Mouse (Mus musculus): ENCODE measurements around the gene Zfyve16.

Zfyve16 gene

DNA sequence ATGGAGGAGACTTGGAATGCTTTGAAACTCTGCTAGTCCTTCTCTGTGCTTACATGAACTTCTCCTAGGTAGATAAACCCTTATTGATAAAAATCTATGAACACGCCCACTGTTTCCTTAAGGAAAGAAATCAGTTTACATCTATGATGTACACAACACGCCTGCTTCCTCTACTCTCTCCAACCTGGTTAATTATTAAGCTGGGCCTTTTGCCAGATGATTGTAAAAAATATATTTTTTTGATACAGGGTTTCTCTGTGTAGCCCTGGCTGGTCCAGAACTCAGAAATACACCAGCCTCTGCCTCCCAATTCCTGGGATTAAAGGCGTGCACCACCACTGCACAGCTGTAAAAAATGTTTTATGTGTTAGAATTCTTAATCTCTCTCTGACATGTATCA, 66.0 kb downstream of the Zfyve16 start:
- DNase-seq: no peak

DNA sequence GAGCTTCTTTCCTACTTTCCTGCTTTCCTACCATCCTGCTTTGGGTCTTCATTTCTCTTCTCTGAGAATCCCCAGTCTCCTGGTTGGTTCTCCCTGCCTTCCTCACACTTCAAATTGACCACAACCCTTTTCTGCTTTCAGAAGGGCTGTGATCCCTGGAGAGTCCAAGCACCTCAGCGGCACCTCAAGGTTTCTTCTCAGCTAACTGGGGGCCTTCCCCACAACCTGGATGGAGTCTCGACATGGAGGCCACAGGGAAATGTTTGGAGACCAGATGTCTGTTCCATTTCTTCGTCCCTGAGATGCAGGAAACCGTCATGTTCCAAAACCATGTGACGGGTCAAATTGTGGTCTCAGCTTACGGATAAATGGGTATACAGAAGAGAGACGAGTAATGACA, 83.8 kb downstream of the Zfyve16 start:
- no peak for DNase-seq

DNA sequence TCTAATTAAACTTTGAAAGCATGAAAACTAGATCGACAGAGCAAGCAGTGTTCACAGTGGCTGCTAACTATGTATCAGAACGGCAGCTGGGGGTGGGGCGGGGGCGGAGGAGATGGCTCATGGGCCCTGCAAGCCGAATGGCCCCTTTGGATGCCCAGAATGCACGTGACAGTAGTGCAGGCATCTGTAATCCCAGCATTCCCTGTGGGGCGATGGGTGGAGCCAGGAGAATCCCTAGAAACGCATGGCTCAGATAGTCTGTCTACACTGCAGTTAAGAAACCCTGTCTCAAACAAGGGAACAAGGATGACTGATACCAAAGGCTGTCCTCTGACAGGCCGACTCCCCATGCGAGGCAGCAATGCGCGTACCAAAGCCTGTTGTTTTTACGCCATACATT, 90.4 kb downstream of the Zfyve16 start:
- no peak for DNase-seq

DNA sequence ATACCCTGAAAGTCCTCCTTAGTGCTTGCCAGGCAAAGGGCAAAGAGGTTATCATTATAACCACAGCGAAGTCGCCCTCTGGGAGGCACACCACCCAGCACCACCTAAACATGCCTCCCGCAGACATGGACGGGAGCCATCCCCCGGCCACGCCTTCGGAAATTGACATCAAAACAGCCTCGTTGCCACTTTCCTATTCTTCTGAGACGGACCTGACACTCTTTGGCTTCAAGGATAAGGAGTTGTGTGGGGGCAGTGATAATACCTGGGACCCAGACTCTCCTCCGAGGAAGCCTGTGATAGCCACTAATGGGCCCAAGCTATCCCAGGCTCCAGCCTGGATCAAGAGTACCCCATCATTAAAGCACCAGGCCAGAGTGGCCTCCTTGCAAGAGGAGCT, 92.0 kb downstream of the Zfyve16 start:
- no peak for DNase-seq
